Mouse (Mus musculus) stomach, postnatal 0 days (tissue): ENCODE measurements around the gene Mrpl54. TPM values are rescaled to one million over a fixed set of nuclear protein-coding genes. Genes with fewer than 3 reads are reported as not detected.

Source experiments
- ATAC-seq: fragments of 200-750 bp; cut with Nextera tagmentation; 2 replicates; pipeline ENCODE4 v1.8.0; 2017; ENCODE audit not compliant: low FRiP score, low TSS enrichment
- DNase-seq: peaks from one replicate; pipeline ENCODE4 v3.0.0-alpha.2; 2016; ENCODE audit warnings: low spot score
- H3K27ac ChIP-seq: fragments of 300-500 bp; sonication (generic); replicated peaks from 2 replicates; pipeline ENCODE4 v1.5.1; 2014; ENCODE audit warnings: mild to moderate bottlenecking, control low read depth
- H3K27me3 ChIP-seq: fragments of 300-500 bp; sonication (generic); 2 replicates; pipeline ENCODE4 v1.6.1; 2014; ENCODE audit warnings: low read length; ENCODE audit not compliant: control insufficient read depth, insufficient read depth
- H3K36me3 ChIP-seq: fragments of 300-500 bp; sonication (generic); 2 replicates; pipeline ENCODE4 v1.6.1; 2014; ENCODE audit warnings: low read length, mixed read lengths; ENCODE audit not compliant: control insufficient read depth, insufficient read depth
- H3K4me1 ChIP-seq: fragments of 300-500 bp; sonication (generic); replicated peaks from 2 replicates; pipeline ENCODE4 v1.6.1; 2014; ENCODE audit warnings: antibody characterized with exemption; ENCODE audit not compliant: control insufficient read depth, insufficient read depth
- H3K4me2 ChIP-seq: fragments of 300-500 bp; sonication (generic); replicated peaks from 2 replicates; pipeline ENCODE4 v1.6.1; 2014; ENCODE audit warnings: low read depth, mild to moderate bottlenecking, control low read depth, moderate library complexity
- H3K4me3 ChIP-seq: fragments of 300-500 bp; sonication (generic); 2 replicates; pipeline ENCODE4 v1.5.1; 2014; ENCODE audit warnings: low read depth, low read length, control low read depth
- H3K9ac ChIP-seq: fragments of 300-500 bp; sonication (generic); 2 replicates; pipeline ENCODE4 v1.6.1; 2014; ENCODE audit warnings: mild to moderate bottlenecking, low read length, control low read depth, mixed read lengths
- H3K9me3 ChIP-seq: fragments of 300-500 bp; sonication (generic); 2 replicates; pipeline ENCODE4 v1.6.1; 2016; ENCODE audit warnings: low read length; ENCODE audit not compliant: control insufficient read depth
- CTCF ChIP-seq: IDR thresholded peaks from 2 replicates; pipeline ENCODE4 v1.5.1; 2016; ENCODE audit warnings: antibody characterized with exemption, low read depth, mild to moderate bottlenecking, moderate library complexity
- EP300 ChIP-seq: optimal IDR thresholded peaks from 2 replicates; pipeline ENCODE3; 2016; ENCODE audit warnings: antibody characterized with exemption
- WGBS: fragments of 180-500 bp; shearing (Covaris S2); extraction: QIAGEN DNeasy Blood & Tissue Kit; methylation state at CpG from one replicate; pipeline ENCODE4 v1.1.7; 2014; 5-methylcytosine and 5-hydroxymethylcytosine counted together
- polyA plus RNA-seq: library from polyadenylated mRNA; unstranded; fragments of >200 nt; fragmentation: Nextera tagmentation; extraction: Ambion mirVana; gene quantifications from 2 replicates; pipeline ENCODE4 v1.2.1, GENCODE M21; 2015

Mrpl54 gene
- polyA plus RNA-seq, 1 experiment from 2014 or later = 210 TPM

DNA sequence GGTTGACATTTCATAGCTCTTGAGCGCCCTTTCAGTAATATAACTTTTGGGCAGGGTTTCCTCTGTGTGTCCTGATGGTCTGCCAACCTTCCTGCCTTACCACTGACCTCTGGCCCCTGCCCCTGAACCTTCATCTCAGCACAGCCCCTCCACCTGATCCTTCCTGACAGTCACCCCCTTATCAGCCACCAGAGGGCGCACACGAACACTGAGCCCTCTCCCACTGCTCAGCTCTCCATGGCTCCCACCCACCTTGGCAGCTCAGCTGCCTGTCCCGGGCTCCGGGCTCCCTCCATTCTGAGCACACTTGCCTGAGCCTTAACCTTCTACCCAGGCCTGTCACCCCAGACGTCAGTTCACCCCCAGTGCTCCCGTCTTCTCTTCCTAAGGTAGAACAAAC, 22.5 kb upstream of the Mrpl54 start:
- DNase-seq (peak; percentile 80), ATAC-seq (peak; percentile 5; the same call in 1 of the 2 replicates)
- Histone ChIP-seq H3K36me3 (no peaks in the 10 kb centered on the region), H3K27me3 (no peaks in the 10 kb centered on the region), H3K4me2 (peak overlapping the region; percentile 54), H3K4me1 (peaks cover 7% of the 10 kb centered on the region; the same call in 1 of the 2 replicates), H3K4me3 (peak overlapping the region; percentile 45), H3K27ac (peak overlapping the region; percentile 94), H3K9ac (0 out of 2 replicates have a peak overlapping the region, but pooled peaks have one; percentile 4), H3K9me3 (no peaks in the 10 kb centered on the region)
- WGBS = 3% methylated on average over 7 of the region's 7 CpGs
- TF ChIP-seq CTCF (peak; percentile 91), EP300 (no peak)

DNA sequence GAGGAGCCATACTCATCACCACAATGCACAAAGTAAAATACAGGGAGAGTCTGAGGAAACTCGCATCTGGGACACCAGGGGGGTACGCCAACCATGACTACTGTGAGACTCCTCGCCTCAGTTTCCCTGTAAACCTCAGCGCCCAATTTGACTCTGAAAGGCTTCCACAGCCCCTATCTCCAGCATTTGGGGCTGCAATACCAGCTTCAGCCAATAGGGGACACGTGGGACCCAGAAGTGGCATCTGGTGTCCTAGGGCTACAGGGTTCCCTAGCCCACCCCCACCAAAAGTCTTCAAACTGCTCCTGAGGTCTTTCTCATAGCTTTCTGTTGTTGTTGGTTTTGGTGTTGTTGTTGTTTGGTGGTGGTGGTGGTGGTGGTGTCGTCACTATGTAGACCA, 21.9 kb upstream of the Mrpl54 start:
- Histone ChIP-seq H3K36me3 (no peaks in the 10 kb centered on the region), H3K4me2 (peak overlapping the region; percentile 38), H3K4me1 (no peaks in the 10 kb centered on the region; the same call in 1 of the 2 replicates), H3K9ac (no peak overlapping the region), H3K9me3 (no peaks in the 10 kb centered on the region), H3K27ac (peak overlapping the region; percentile 41), H3K4me3 (no peak overlapping the region; the same call in 1 of the 2 replicates), H3K27me3 (no peaks in the 10 kb centered on the region)
- WGBS = 35% methylated on average over 6 of the region's 6 CpGs
- DNase-seq (no peak), ATAC-seq (no peak)
- TF ChIP-seq EP300 = no peak
- TF ChIP-seq CTCF = peak; percentile 74

DNA sequence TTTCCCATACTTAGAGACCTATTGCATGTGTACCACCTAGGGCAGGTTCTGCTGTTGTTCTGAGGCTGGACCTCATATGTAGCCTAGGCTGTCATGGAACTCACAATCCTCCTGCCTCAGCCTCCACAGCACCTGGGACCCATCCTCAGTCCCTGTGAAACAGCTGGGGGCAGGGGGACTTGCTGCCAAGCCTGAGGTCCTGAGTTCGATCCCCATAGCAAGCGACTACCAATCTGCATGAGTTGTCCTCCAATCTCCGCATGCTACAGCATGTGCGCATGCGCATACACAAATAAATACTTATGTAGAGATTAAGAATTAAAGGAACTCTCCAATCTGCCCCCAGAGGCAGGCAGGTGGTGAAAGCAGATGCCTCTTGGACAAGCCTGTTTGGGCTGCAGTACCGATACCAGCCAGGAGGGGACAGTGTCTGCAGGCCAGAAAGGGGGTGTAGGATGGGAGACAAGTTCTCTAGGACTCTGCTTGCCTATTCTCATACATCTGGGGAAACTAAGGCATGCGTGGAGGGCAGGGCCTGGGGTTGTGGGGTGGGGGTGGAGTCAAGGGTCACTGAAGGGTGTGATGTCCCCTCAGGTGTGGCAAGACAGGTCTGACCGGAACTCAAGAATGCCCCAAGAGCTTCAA, 20.9 kb upstream of the Mrpl54 start:
- Histone ChIP-seq H3K27ac (peak overlapping the region; percentile 41; the same call in 1 of the 2 replicates), H3K4me3 (peak overlapping the region; percentile 8; the same call in 1 of the 2 replicates), H3K4me1 (no peaks in the 10 kb centered on the region), H3K36me3 (no peaks in the 10 kb centered on the region), H3K4me2 (peak overlapping the region; percentile 38), H3K9ac (no peak overlapping the region), H3K9me3 (no peaks in the 10 kb centered on the region), H3K27me3 (no peaks in the 10 kb centered on the region)
- WGBS = 50% methylated on average over 8 of the region's 8 CpGs
- ATAC-seq (no peak), DNase-seq (peak; percentile 83)
- TF ChIP-seq CTCF (peak; percentile 92), EP300 (no peak)

DNA sequence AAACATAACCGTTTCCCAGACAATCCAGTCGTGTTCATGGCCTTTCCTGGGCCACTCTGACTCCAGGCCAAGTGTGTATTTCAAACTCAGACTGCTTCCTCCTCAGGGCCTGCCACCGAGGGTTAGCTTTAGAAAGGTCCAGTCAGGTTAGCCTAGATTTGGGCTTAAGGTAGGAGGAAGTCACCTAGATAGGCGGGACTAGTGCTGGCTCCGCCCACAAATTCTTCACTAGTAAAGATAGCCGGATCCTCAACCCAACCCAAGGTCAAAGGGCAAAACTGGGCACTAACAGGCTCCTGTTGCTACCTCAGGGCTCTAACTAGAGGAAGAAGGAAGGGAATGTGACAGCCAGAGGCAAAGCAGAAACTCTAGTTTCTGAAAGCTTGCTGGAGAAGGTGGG, 19.9 kb upstream of the Mrpl54 start:
- 32% methylated on average over 6 of the region's 6 CpGs for WGBS
- H3K9me3 ChIP-seq = no peaks in the 10 kb centered on the region
- DNase-seq = peak; percentile 86
- H3K4me3 ChIP-seq = no peak overlapping the region
- no peaks in the 10 kb centered on the region for H3K27me3 ChIP-seq
- no peak for TF ChIP-seq CTCF
- no peak for TF ChIP-seq EP300
- H3K4me1 ChIP-seq = no peaks in the 10 kb centered on the region
- no peaks in the 10 kb centered on the region for H3K36me3 ChIP-seq
- H3K27ac ChIP-seq = peak overlapping the region; percentile 78
- ATAC-seq = peak; percentile 25
- no peak overlapping the region for H3K4me2 ChIP-seq
- H3K9ac ChIP-seq = no peak overlapping the region

DNA sequence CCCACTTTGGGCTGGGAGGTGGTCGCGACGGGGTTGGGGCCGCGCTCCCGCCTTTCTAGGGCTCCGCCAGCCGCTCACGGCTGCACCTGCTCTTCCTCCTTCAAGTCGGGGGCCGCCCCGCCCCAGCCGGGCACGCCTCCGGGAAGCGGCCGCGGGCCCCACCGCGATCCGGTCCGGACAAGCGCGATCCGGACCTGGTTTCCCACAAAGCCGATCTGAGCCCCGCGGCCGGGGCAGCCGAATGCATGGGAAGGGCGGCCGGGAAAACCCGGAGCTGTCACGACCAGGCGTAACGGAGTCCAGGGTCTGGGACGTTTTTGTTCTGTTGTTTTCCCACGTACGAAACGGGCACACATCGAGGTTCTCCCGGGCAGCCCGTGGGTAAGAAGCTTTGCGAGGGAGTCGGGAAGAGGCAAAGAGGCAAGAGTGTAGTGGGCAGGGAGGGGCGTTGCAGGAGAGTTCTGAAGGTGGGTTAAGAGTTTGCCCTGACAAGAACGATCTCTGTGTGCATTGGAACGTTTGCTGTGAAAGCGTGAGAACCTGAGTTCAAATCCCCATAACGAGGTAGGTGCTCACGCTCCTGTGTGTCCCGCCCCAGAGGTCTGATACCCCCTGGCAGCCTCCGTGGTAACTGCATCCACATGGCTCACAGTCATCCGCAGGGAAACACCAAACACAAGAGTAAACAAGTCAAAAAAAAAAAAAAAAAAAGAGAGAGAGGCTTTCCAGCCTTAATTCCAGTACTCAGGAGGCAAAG, 19.1 kb upstream of the Mrpl54 start:
- TF ChIP-seq CTCF = 0 out of 2 replicates have a peak, but pooled peaks have one; percentile 3
- TF ChIP-seq EP300 = peak; percentile 87
- peak overlapping the region; percentile 57 for H3K9ac ChIP-seq
- peak overlapping the region; percentile 78 for H3K27ac ChIP-seq
- WGBS = 2% methylated on average over 54 of the region's 54 CpGs
- DNase-seq (peak; percentile 96), ATAC-seq (peak; percentile 71)
- no peaks in the 10 kb centered on the region for H3K36me3 ChIP-seq
- H3K4me3 ChIP-seq = peak overlapping the region; percentile 43
- H3K4me1 ChIP-seq = no peaks in the 10 kb centered on the region
- H3K4me2 ChIP-seq = peak overlapping the region; percentile 65
- no peaks in the 10 kb centered on the region for H3K9me3 ChIP-seq
- no peaks in the 10 kb centered on the region for H3K27me3 ChIP-seq
